Mouse (Mus musculus) gastrocnemius, adult 2 months (tissue): ENCODE measurements around the gene Rasgef1b. TPM values are rescaled to one million over a fixed set of nuclear protein-coding genes. Genes with fewer than 3 reads are reported as not detected.

Experiments used
- DNase-seq: peaks from one replicate; pipeline ENCODE4 v3.0.0; 2022
- H3K27ac ChIP-seq: fragments of 200-600 bp; 2 replicates; pipeline ENCODE4 v1.8.1; 2022; ENCODE audit warnings: mild to moderate bottlenecking
- H3K4me3 ChIP-seq: fragments of 200-600 bp; 2 replicates; pipeline ENCODE4 v1.8.1; 2022; ENCODE audit warnings: mild to moderate bottlenecking, moderate library complexity
- CTCF ChIP-seq: fragments of 200-600 bp; IDR thresholded peaks from 2 replicates; pipeline ENCODE4 v1.8.1; 2022; ENCODE audit warnings: antibody characterized with exemption, mild to moderate bottlenecking, moderate library complexity
- intact Hi-C: fragments of 180-260 bp; cut with DNase I; formaldehyde crosslinking; loops from one replicate; pipeline ENCODE4 v1.15.1; 2025
- total RNA-seq, 2 experiments: library from RNA; stranded (reverse); gene quantifications; 2 replicates each; pipeline ENCODE4 v1.2.3; 2021

Rasgef1b gene
- total RNA-seq, 2 experiments from 2014 or later = 0.26 to 0.47 TPM

DNA sequence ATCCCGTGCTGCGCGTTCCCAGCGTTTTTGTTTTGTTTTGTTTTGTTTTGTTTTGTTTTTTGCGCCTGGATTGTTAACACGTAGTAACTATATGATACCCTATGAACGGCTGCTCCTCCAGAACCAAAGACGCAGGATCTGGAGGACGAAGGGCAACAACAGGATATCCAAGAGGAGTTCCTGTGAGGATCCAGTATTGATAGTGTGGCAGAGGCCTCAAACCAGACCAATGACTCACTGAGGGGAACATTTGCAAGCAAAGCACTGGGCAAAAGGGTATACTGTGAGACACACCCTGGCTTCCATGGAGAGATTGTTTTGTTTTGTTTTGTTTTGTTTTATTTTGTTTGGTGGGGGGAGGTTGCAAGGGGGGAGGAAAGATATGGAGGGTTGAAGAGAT lies 348.0 kb downstream of the Rasgef1b start:
- no peak overlapping the region for H3K4me3 ChIP-seq
- no peak for DNase-seq
- TF ChIP-seq CTCF = no peak
- no peak overlapping the region for H3K27ac ChIP-seq
- intact Hi-C loops = no loop called here

DNA sequence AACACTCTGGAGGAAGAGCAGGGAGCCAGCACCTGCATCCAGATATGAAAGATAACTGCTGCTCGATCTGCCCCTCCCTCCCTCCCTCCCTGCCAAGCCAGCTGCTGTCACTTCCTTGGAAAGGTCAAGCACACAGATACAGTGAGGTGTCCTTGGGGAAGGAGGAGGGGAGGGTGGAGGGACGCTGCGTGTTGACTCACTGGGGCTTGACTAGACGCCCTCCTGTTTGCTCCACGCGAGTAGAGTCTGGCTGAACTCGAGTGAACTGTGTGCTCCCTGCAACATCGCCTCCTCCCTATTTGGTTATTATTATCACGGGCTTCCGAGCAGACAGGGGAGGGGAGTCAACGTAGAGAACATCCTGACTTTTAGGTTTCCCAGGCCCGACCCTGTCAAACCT lies 348.7 kb downstream of the Rasgef1b start:
- no peak overlapping the region for H3K4me3 ChIP-seq
- intact Hi-C loops = no loop called here
- no peak for TF ChIP-seq CTCF
- peak; percentile 49 for DNase-seq
- H3K27ac ChIP-seq = no peak overlapping the region

DNA sequence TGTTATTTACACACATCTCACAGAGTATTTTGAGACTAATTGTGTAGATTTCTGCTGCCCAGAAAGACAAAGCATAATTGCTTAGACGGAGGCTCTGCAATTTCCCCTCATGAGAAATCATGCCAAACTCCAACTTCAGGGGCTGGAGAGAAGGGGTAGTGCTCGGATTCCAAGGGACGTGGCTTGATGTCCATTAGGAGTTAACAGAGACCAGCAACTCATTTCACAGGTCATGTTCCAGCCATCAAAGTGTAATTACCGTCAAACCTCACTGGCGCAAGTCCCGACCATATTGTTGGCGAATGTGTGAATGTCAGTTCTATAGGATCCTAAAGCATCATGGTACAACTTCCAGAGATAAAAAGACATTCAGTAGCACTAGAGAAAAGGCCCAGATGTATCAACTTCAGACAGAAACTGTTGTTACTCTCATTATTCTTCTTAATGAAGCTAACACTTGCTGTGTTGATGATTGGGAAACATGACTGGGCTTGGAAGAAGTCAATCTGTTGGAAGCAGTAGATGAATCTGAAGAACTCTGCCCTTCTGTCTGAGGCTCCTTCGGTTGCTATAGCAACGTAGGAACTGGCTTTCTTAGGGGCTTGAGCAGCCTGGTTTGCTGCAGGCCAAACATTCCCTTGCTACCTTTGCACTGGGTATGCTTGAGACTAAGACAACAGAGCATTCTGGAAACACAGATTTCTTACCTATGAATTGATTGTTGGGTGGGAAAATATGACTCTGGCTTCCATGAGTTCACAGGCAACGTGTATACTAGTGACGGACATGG lies 350.2 kb downstream of the Rasgef1b start:
- intact Hi-C loops = no loop called here
- no peak for DNase-seq
- TF ChIP-seq CTCF = no peak
- Histone ChIP-seq H3K4me3 (no peak overlapping the region), H3K27ac (no peak overlapping the region)

DNA sequence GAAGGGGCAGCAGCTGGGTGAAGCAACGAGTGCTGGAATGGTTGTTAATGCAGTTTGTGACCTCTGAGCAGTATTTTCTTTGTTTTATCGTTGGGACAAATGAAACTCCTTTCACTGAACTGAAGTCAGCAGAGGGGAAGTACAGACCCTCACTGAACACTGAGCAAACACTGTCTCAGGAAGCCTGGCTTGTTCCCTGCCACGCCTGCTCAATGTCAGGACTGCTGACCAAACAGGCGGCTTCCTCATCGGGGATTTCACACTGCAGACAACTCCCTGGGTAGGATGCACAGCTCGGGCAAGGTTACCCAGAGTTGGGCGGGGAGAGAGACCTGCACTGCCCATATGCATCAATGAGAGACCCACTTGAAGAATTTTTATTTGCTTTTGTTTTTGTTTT lies 353.1 kb downstream of the Rasgef1b start:
- Histone ChIP-seq H3K27ac (no peak overlapping the region), H3K4me3 (no peak overlapping the region)
- TF ChIP-seq CTCF = no peak
- intact Hi-C loops = no loop called here
- DNase-seq = no peak

DNA sequence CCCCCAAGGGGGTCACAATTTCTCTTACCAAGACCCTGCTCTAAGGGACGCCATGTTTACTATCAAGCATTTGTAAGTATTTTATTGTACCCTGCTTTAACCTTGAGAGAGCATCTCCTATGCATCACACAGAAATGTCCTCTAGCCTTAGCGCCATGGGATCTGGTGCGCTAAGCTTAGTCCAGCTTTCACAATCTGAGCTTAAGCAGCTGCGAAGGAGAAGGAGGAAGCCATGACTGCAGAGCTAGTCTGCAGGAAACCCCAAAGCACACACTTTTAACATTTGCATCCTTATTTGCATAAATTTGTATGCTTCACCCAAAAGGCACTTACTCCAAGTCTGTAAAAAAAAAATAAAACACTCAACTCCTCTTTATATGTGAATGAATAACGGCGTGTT lies 354.4 kb downstream of the Rasgef1b start:
- Histone ChIP-seq H3K4me3 (no peak overlapping the region), H3K27ac (no peak overlapping the region)
- TF ChIP-seq CTCF = no peak
- DNase-seq = no peak
- intact Hi-C loops = no loop called here

DNA sequence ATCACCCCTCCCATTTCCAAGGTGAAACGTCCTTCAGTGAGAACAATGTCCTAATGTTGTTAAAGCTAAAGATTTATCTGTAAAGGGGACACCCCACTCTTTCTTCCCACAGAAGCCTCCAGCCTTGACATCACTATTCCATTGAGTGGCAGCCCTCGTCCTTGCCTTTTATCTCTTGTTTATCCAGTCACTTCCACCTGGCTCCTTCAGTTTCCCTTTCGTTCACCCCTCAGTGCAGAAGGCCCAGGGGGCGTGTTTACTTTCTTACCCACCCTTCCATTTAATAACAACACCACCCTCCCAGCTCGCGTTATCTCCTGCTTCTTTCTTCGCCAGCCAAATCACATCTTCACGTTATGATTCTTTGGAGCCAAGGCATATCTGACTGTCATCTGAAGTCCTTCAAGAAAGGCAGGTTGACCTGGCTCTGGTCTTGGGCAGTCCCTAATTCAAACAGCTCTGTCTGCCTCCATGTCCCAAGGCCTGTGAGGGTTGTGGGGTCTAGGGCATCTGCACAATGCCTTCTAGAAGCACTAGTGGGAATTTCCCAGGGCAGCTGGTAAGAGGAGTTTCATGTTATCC lies 355.2 kb downstream of the Rasgef1b start:
- DNase-seq = no peak
- no peak for TF ChIP-seq CTCF
- intact Hi-C loops = no loop called here
- no peak overlapping the region for H3K4me3 ChIP-seq
- H3K27ac ChIP-seq = no peak overlapping the region

DNA sequence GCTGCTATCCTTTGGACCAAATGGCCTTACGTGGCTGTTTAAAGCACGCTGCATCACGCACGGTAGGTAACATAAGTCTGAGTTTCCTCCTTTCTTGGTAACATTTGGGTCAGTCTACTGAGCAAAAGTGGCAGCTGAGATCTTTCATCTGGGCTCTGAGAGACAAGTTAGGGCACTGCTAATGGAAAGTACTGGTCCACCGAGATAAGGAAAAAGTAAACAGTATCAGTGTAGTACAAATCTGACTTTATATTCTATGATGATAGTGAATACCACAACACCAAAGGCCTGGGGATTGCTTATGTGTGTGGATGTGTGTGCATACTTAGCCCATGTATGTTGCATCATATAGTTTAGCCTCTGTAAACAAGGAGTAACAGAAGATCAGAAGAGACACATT lies 358.2 kb downstream of the Rasgef1b start:
- no peak overlapping the region for H3K4me3 ChIP-seq
- intact Hi-C loops = no loop called here
- no peak for TF ChIP-seq CTCF
- no peak overlapping the region for H3K27ac ChIP-seq
- DNase-seq = no peak

DNA sequence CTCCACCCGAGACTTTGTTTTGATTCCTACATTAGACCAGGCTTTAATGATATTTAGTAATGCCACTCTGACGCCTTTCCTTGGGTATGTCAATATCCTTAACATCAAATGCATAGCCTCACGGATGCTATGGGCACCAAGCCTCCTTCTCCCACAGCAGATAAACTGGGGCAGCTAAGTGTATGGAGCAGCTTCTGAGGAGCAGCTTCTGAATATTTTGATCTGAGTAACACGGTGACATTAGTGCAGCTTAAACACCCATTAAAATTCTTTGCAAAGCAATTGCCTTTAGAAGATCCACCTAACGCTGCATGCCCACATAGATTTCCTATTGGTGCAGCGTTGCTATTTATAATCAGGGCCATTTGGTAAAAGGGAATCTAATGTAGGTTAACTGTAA lies 359.6 kb downstream of the Rasgef1b start:
- Histone ChIP-seq H3K4me3 (no peak overlapping the region), H3K27ac (no peak overlapping the region)
- intact Hi-C loops = no loop called here
- TF ChIP-seq CTCF = no peak
- no peak for DNase-seq

DNA sequence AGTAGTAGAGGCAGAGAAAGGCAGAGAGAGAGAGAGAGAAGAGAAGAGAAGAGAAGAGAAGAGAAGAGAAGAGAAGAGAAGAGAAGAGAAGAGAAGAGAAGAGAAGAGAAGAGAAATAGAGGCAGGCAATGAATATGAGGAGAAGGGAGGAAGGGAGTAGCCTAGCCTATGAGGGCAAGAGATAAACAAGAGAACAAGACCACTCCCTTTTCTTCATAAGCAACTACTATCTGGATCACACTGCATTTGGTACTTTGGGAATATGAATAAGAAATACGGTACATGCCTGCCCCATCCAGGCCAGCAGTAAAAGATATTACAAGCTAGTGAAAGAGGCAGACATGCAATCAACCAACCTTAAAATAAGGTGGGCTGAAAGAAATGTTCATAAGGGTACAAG lies 360.2 kb downstream of the Rasgef1b start:
- Histone ChIP-seq H3K27ac (no peak overlapping the region), H3K4me3 (no peak overlapping the region)
- intact Hi-C loops = no loop called here
- no peak for TF ChIP-seq CTCF
- no peak for DNase-seq

DNA sequence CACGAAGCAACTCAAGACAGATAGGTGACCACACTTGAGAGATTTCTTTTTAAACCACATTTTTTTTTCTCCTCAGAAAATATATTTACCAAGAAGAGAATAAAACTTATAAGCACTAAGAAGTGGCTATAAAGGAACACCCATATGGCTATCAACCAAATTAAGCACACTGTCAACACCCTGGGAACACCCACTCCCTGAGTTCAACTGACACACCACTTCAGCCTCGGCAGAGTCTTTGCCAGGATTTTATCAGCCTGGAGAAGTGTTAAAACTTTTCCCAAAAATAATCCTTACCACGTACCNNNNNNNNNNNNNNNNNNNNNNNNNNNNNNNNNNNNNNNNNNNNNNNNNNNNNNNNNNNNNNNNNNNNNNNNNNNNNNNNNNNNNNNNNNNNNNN lies 368.3 kb downstream of the Rasgef1b start:
- no peak overlapping the region for H3K27ac ChIP-seq
- intact Hi-C loops = no loop called here
- no peak for DNase-seq
- no peak for TF ChIP-seq CTCF
- no peak overlapping the region for H3K4me3 ChIP-seq

DNA sequence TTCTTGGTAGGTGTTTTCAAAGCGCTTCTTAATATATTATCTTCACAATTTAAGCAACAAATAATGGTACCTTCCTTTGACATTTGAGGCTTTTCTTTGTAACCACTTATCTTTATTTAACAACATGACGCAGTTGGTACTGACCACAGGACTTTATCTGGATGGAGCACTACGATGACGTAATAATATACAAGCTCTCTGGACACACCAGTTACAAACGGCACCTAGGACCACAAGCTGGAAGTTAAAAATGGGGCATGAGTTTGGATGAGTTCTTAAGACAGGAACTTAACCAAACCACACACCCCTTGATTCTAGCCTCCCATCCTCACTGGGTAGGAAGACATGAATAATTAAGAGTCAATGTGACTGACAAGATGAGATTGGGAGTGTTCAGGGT lies 369.6 kb downstream of the Rasgef1b start:
- DNase-seq = no peak
- H3K4me3 ChIP-seq = no peak overlapping the region
- no peak overlapping the region for H3K27ac ChIP-seq
- intact Hi-C loops = no loop called here
- TF ChIP-seq CTCF = no peak

DNA sequence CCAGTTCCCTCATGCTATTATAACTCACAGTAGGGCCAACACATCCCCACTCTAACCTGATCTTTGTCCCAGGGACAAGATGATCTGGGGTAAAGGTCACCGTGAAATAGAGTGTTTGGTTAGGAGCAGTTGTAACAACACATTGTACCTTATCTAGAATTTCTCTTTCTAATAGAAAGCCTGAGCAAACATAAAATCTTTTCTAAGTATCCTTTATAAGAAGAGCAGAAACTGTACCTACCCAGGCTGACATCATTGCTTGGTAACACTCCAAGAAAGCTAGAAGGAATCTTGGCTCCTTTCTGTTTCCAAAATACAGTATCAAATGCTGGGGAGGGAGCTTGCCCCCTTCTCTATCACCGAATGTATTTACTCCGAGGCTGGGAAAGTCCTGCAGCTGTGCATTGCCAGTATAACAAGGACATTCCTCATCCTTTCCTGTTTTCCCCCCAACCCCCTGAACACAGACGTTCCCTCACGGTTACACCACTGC lies 374.2 kb downstream of the Rasgef1b start:
- intact Hi-C loops = no loop called here
- Histone ChIP-seq H3K4me3 (no peak overlapping the region), H3K27ac (no peak overlapping the region)
- DNase-seq = no peak
- no peak for TF ChIP-seq CTCF

DNA sequence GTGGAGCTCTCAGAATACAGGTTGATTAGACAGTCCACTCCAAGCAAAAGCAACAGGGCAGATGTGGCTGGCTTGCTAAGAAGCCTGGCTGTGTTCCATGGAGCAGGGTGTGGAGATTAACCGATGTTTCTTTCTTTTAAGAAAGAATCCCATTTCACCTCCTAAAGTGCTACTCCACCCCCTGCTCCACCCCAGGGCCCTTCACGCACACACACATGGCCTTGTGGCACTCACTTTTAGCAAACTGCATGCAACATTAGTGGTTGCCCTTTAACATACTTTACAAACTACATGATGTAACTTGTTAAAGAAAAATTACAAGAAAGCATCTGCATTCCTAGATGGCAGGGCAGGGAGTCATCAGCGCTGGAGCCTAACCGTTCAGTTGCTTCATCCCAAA lies 378.8 kb downstream of the Rasgef1b start:
- no peak for TF ChIP-seq CTCF
- intact Hi-C loops = no loop called here

More for the DNA sequence above, 378.8 kb downstream of the Rasgef1b start:
- no peak for DNase-seq
- H3K27ac ChIP-seq = no peak overlapping the region
- no peak overlapping the region for H3K4me3 ChIP-seq
